Mouse (Mus musculus): Measurements from ENCODE around the gene Enc1. TPM values are rescaled to one million over a fixed set of nuclear protein-coding genes. Genes with fewer than 3 reads are reported as not detected.

Enc1 gene
- total RNA-seq, 1 experiment: 73.6 TPM

DNA sequence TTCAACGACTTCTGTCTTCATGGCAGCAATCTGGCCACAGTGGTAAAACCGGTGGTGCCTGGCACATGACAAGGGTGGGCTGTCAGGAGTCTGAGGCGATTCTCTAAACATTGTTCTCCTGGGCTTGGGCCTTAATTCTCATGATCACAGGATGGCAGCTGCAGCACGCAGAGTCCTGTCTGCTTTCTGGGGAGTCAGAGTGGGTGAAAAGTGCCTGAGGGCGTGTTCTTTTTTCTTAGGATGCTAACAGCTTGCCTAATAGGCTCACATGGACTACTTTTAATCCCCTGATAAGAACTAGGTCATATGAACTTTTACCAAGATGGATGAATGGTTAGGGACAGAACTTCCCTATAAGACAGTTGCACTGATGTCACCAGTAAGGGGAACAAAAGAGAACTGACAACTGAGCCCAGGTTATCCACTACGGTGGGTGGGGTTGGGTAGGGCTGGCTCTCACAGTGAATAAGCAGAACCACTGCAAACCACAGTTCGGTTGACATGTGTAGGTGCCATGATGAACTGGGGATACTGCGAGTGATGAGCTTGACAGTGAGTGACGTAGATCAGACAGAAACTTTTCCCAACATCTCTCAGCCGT is 13.8 kb downstream of the Enc1 start:
- DNase-seq (ENCODE audit: low read depth, low spot score): no peak
- Histone ChIP-seq H3K27ac (ENCODE audit: insufficient read depth, low read depth, low read length, poor library complexity, severe bottlenecking) (no peak overlapping the region), H3K4me1 (ENCODE audit: control insufficient read depth in 2 of 2, insufficient read depth in 2 of 2, low read length in 2 of 2, poor library complexity in 1 of 2) (peaks cover 7 to 26% of the 10 kb centered on the region in 2 experiments; a peak in 3 of 4 replicates), H3K36me3 (ENCODE audit: control insufficient read depth, insufficient read depth, low read length, poor library complexity, severe bottlenecking) (peaks cover 22% of the 10 kb centered on the region), H3K9me3 (ENCODE audit: control insufficient read depth, insufficient read depth, low read depth, low read length) (no peaks in the 10 kb centered on the region), H3K4me3 (ENCODE audit: insufficient read depth in 1 of 2, low read depth in 1 of 2, low read length in 2 of 2, poor library complexity in 1 of 2, severe bottlenecking in 1 of 2) (no peak overlapping the region), H3K9ac (ENCODE audit: insufficient read depth, low read depth, low read length, poor library complexity, severe bottlenecking) (no peak overlapping the region)
- in situ Hi-C loops (cut with MboI; ENCODE audit: low sequenced_read_pairs in 2 of 2, unreplicated experiment in 2 of 2): no loop called here
- TF ChIP-seq CHD2 (IDR thresholded peaks at IDR 0.05; ENCODE audit: low read depth, low read length) (no peak), ZC3H11A (IDR thresholded peaks at IDR 0.05; ENCODE audit: borderline replicate concordance, low read depth, low read length) (no peak)

GRCm38 (mm10) chr13:97255976-97256848 is 15.3 kb downstream of the Enc1 start:
- DNase-seq (ENCODE audit: low read depth, low spot score): no peak
- Histone ChIP-seq H3K4me3 (ENCODE audit: insufficient read depth in 1 of 2, low read depth in 1 of 2, low read length in 2 of 2, poor library complexity in 1 of 2, severe bottlenecking in 1 of 2) (no peak overlapping the region), H3K27ac (ENCODE audit: insufficient read depth, low read depth, low read length, poor library complexity, severe bottlenecking) (no peak overlapping the region)

DNA sequence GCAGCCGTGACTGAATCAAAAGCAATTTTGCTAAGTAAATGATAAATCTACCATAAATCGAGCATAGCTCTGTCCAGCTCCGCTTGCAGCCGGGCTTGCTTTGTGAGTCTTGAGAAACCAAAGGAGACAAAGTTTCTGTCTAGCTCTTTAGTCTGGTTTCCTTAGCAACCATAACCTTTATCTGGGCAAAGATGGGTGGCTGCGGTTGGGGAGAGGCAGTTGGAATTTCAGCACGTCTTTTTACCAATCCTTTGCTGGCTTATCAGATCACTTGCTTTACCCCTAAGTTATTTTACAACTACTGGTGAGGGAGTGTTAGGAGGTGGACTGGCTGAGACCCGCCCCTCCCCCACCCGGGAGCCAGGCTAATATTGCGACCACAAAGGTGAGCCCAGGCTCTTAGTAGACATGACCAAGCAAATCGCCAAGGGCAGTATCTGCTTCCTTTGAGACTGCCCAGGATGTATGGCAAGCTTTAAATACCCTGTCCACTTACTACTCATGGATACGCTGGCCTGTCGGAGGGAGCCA is 16.0 kb downstream of the Enc1 start:
- Histone ChIP-seq H3K36me3 (ENCODE audit: control insufficient read depth, insufficient read depth, low read length, poor library complexity, severe bottlenecking) (peaks cover 3% of the 10 kb centered on the region), H3K27ac (ENCODE audit: insufficient read depth, low read depth, low read length, poor library complexity, severe bottlenecking) (no peak overlapping the region), H3K9me3 (ENCODE audit: control insufficient read depth, insufficient read depth, low read depth, low read length) (no peaks in the 10 kb centered on the region), H3K4me3 (ENCODE audit: insufficient read depth in 1 of 2, low read depth in 1 of 2, low read length in 2 of 2, poor library complexity in 1 of 2, severe bottlenecking in 1 of 2) (no peak overlapping the region), H3K9ac (ENCODE audit: insufficient read depth, low read depth, low read length, poor library complexity, severe bottlenecking) (no peak overlapping the region), H3K4me1 (ENCODE audit: control insufficient read depth in 2 of 2, insufficient read depth in 2 of 2, low read length in 2 of 2, poor library complexity in 1 of 2) (peaks cover 4 to 25% of the 10 kb centered on the region in 2 experiments; a peak in 3 of 4 replicates)
- in situ Hi-C loops (cut with MboI; ENCODE audit: low sequenced_read_pairs in 2 of 2, unreplicated experiment in 2 of 2): no loop called here
- DNase-seq (ENCODE audit: low read depth, low spot score): no peak
- TF ChIP-seq HCFC1 (IDR thresholded peaks at IDR 0.05; ENCODE audit: borderline replicate concordance, insufficient read depth, low read length) (no peak), MAFK (IDR thresholded peaks at IDR 0.05; ENCODE audit: insufficient read depth, low read depth, low read length) (no peak), ZNF384 (IDR thresholded peaks at IDR 0.05; ENCODE audit: low read depth, low read length) (no peak), CHD2 (IDR thresholded peaks at IDR 0.05; ENCODE audit: low read depth, low read length) (no peak), ZC3H11A (IDR thresholded peaks at IDR 0.05; ENCODE audit: borderline replicate concordance, low read depth, low read length) (no peak)

More at GRCm38 (mm10) chr13:97255976-97256848, 15.3 kb downstream of the Enc1 start:
- Histone ChIP-seq H3K36me3 (ENCODE audit: control insufficient read depth, insufficient read depth, low read length, poor library complexity, severe bottlenecking) (peaks cover 10% of the 10 kb centered on the region), H3K9ac (ENCODE audit: insufficient read depth, low read depth, low read length, poor library complexity, severe bottlenecking) (no peak overlapping the region), H3K9me3 (ENCODE audit: control insufficient read depth, insufficient read depth, low read depth, low read length) (no peaks in the 10 kb centered on the region), H3K4me1 (ENCODE audit: control insufficient read depth in 2 of 2, insufficient read depth in 2 of 2, low read length in 2 of 2, poor library complexity in 1 of 2) (peaks cover 2 to 24% of the 10 kb centered on the region in 2 experiments; a peak in 3 of 4 replicates)
- TF ChIP-seq CHD2 (IDR thresholded peaks at IDR 0.05; ENCODE audit: low read depth, low read length) (no peak), HCFC1 (IDR thresholded peaks at IDR 0.05; ENCODE audit: borderline replicate concordance, insufficient read depth, low read length) (no peak), ZNF384 (IDR thresholded peaks at IDR 0.05; ENCODE audit: low read depth, low read length) (no peak), MAFK (IDR thresholded peaks at IDR 0.05; ENCODE audit: insufficient read depth, low read depth, low read length) (no peak)
- in situ Hi-C loops (cut with MboI; ENCODE audit: low sequenced_read_pairs in 2 of 2, unreplicated experiment in 2 of 2): no loop called here

DNA sequence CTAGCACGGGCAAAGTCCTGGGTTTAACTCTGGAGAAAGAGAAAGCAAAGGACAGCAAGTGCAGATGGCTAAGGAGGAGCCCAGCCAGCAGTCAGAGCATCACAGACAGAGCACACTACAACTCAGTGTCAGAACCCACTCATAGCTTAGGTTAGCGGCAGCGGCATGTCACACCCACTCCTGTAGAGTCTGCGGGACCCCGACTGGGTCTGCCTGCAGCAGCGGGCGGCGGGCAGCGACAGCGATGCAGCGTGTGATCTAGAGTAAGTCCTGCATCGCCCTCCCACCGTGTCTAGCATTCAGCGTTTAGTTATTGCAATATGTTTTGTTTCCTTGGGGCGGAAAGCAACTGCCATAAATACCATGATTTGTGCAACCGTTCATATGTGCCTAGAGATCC is 18.4 kb downstream of the Enc1 start:
- no peaks in the 10 kb centered on the region for H3K9me3 ChIP-seq (ENCODE audit: control insufficient read depth, insufficient read depth, low read depth, low read length)
- peaks cover 4 to 32% of the 10 kb centered on the region in 2 experiments; a peak in 3 of 4 replicates for H3K4me1 ChIP-seq (ENCODE audit: control insufficient read depth in 2 of 2, insufficient read depth in 2 of 2, low read length in 2 of 2, poor library complexity in 1 of 2)
- in situ Hi-C loops (cut with MboI; ENCODE audit: low sequenced_read_pairs in 2 of 2, unreplicated experiment in 2 of 2): no loop called here
- no peak for TF ChIP-seq ZC3H11A (IDR thresholded peaks at IDR 0.05; ENCODE audit: borderline replicate concordance, low read depth, low read length)
- no peak for TF ChIP-seq HCFC1 (IDR thresholded peaks at IDR 0.05; ENCODE audit: borderline replicate concordance, insufficient read depth, low read length)
- TF ChIP-seq MAFK (IDR thresholded peaks at IDR 0.05; ENCODE audit: insufficient read depth, low read depth, low read length): no peak
- TF ChIP-seq ZNF384 (IDR thresholded peaks at IDR 0.05; ENCODE audit: low read depth, low read length): no peak
- no peak for TF ChIP-seq CHD2 (IDR thresholded peaks at IDR 0.05; ENCODE audit: low read depth, low read length)
- H3K27ac ChIP-seq (ENCODE audit: insufficient read depth, low read depth, low read length, poor library complexity, severe bottlenecking): no peak overlapping the region
- no peaks in the 10 kb centered on the region for H3K36me3 ChIP-seq (ENCODE audit: control insufficient read depth, insufficient read depth, low read length, poor library complexity, severe bottlenecking)
- H3K9ac ChIP-seq (ENCODE audit: insufficient read depth, low read depth, low read length, poor library complexity, severe bottlenecking): peak overlapping the region; percentile 51; the same call in 1 of the 2 replicates
- DNase-seq (ENCODE audit: low read depth, low spot score): no peak
- H3K4me3 ChIP-seq (ENCODE audit: insufficient read depth in 1 of 2, low read depth in 1 of 2, low read length in 2 of 2, poor library complexity in 1 of 2, severe bottlenecking in 1 of 2): peak overlapping the region; percentile 38 to 42

All from ES-E14 (cell line).